Mouse (Mus musculus) stomach, embryonic 16.5 days (tissue): Measurements from ENCODE around the gene Fxr2. TPM values are rescaled to one million over a fixed set of nuclear protein-coding genes. Genes with fewer than 3 reads are reported as not detected.
"Not testable (repeated sequence)": the region's sequence is repeated elsewhere in the genome, so short reads cannot be mapped to it uniquely, and the experiment has no call there.

Source experiments
- ATAC-seq: fragments of 200-750 bp; cut with Nextera tagmentation; 2 replicates; pipeline ENCODE4 v1.8.0; 2017; ENCODE audit warnings: moderate number of reproducible peaks, moderate TSS enrichment; ENCODE audit not compliant: insufficient read depth, low FRiP score
- H3K27ac ChIP-seq: fragments of 300-500 bp; sonication (generic); 2 replicates; pipeline ENCODE4 v1.5.1; 2014; ENCODE audit warnings: low read length
- H3K27me3 ChIP-seq: fragments of 300-500 bp; sonication (generic); 2 replicates; pipeline ENCODE4 v1.6.1; 2014; ENCODE audit warnings: low read length, control low read depth, mixed read lengths; ENCODE audit not compliant: control insufficient read depth, insufficient read depth
- H3K36me3 ChIP-seq: fragments of 300-500 bp; sonication (generic); 2 replicates; pipeline ENCODE4 v1.6.1; 2014; ENCODE audit warnings: low read length; ENCODE audit not compliant: control insufficient read depth, insufficient read depth
- H3K4me1 ChIP-seq: fragments of 300-500 bp; sonication (generic); 2 replicates; pipeline ENCODE4 v1.6.1; 2014; ENCODE audit warnings: low read length, control low read depth, mixed read lengths; ENCODE audit not compliant: control insufficient read depth, insufficient read depth
- H3K4me2 ChIP-seq: fragments of 300-500 bp; sonication (generic); 2 replicates; pipeline ENCODE4 v1.6.1; 2014; ENCODE audit warnings: low read depth, low read length, mixed read lengths
- H3K4me3 ChIP-seq: fragments of 300-500 bp; sonication (generic); replicated peaks from 2 replicates; pipeline ENCODE4 v1.5.1; 2014; ENCODE audit warnings: mild to moderate bottlenecking, low read length
- H3K9ac ChIP-seq: fragments of 300-500 bp; sonication (generic); 2 replicates; pipeline ENCODE4 v1.6.1; 2014; ENCODE audit warnings: low read length
- H3K9me3 ChIP-seq: fragments of 300-500 bp; sonication (generic); replicated peaks from 2 replicates; pipeline ENCODE4 v1.6.1; 2016; ENCODE audit warnings: low read length, control low read depth; ENCODE audit not compliant: control insufficient read depth
- WGBS: fragments of 180-500 bp; shearing (Covaris S2); extraction: QIAGEN DNeasy Blood & Tissue Kit; methylation state at CpG from one replicate; pipeline ENCODE4 v1.1.7; 2014; 5-methylcytosine and 5-hydroxymethylcytosine counted together
- polyA plus RNA-seq: library from polyadenylated mRNA; unstranded; fragments of >200 nt; fragmentation: Nextera tagmentation; extraction: Ambion mirVana; gene quantifications from 2 replicates; pipeline ENCODE4 v1.2.1, GENCODE M21; 2015

The Fxr2 gene
- polyA plus RNA-seq, 1 experiment from 2014 or later, result 20.9 TPM

- WGBS, result 68% methylated on average over 9 of the region's 9 CpGs
- H3K9me3 ChIP-seq, result no peaks in the 10 kb centered on the region
- peaks cover 16% of the 10 kb centered on the region; the same call in 1 of the 2 replicates for H3K4me1 ChIP-seq
- ATAC-seq, result no peak
- no peaks in the 10 kb centered on the region for H3K36me3 ChIP-seq
- no peak overlapping the region for H3K27ac ChIP-seq
- H3K9ac ChIP-seq, result no peak overlapping the region
- H3K27me3 ChIP-seq, result no peaks in the 10 kb centered on the region
- H3K4me3 ChIP-seq, result no peak overlapping the region
- no peak overlapping the region for H3K4me2 ChIP-seq
Measured at GRCm38 (mm10) chr11:69692196-69692811, 59.5 kb downstream of the Fxr2 start.

GRCm38 (mm10) chr11:69692863-69693262 lies 60.1 kb downstream of the Fxr2 start:
- WGBS, result 69% methylated on average over 6 of the region's 6 CpGs

GRCm38 (mm10) chr11:69693421-69693965 lies 60.7 kb downstream of the Fxr2 start:
- WGBS, result 53% methylated on average over 11 of the region's 11 CpGs

More at GRCm38 (mm10) chr11:69692863-69693262, 60.1 kb downstream of the Fxr2 start:
- no peak for ATAC-seq
- Histone ChIP-seq H3K4me1 (peaks cover 16% of the 10 kb centered on the region; the same call in 1 of the 2 replicates), H3K9ac (no peak overlapping the region), H3K27ac (no peak overlapping the region), H3K4me3 (no peak overlapping the region), H3K9me3 (no peaks in the 10 kb centered on the region), H3K27me3 (no peaks in the 10 kb centered on the region), H3K36me3 (no peaks in the 10 kb centered on the region), H3K4me2 (no peak overlapping the region)

GRCm38 (mm10) chr11:69695046-69695360 lies 62.2 kb downstream of the Fxr2 start:
- peak; percentile 20; the same call in 1 of the 2 replicates for ATAC-seq
- peak overlapping the region; percentile 78 for H3K27ac ChIP-seq
- H3K4me1 ChIP-seq, result peaks cover 16% of the 10 kb centered on the region; the same call in 1 of the 2 replicates
- no peaks in the 10 kb centered on the region for H3K36me3 ChIP-seq
- H3K27me3 ChIP-seq, result no peaks in the 10 kb centered on the region
- H3K4me2 ChIP-seq, result peak overlapping the region; percentile 90
- 20% methylated on average over 6 of the region's 6 CpGs for WGBS
- peak overlapping the region; percentile 57 for H3K4me3 ChIP-seq
- H3K9ac ChIP-seq, result peak overlapping the region; percentile 94
- no peaks in the 10 kb centered on the region for H3K9me3 ChIP-seq

More at GRCm38 (mm10) chr11:69693421-69693965, 60.7 kb downstream of the Fxr2 start:
- peaks cover 16% of the 10 kb centered on the region; the same call in 1 of the 2 replicates for H3K4me1 ChIP-seq
- H3K27me3 ChIP-seq, result no peaks in the 10 kb centered on the region
- H3K4me2 ChIP-seq, result no peak overlapping the region
- H3K4me3 ChIP-seq, result no peak overlapping the region
- no peak overlapping the region for H3K9ac ChIP-seq
- no peak overlapping the region for H3K27ac ChIP-seq
- ATAC-seq, result no peak
- H3K9me3 ChIP-seq, result no peaks in the 10 kb centered on the region
- no peaks in the 10 kb centered on the region for H3K36me3 ChIP-seq

GRCm38 (mm10) chr11:69695361-69696181 lies 62.8 kb downstream of the Fxr2 start, which contains the start of the genes Tnfsf12 and Tnfsfm13:
Gene Tnfsf12, minus strand, starts transcription at chr11:69695849.
Gene Tnfsfm13, minus strand, starts transcription at chr11:69696098.
- H3K27me3 ChIP-seq, result no peaks in the 10 kb centered on the region
- no peaks in the 10 kb centered on the region for H3K9me3 ChIP-seq
- H3K4me3 ChIP-seq, result peak within 1 kb of the TSS; percentile 57
- peak within 1 kb of the TSS; percentile 78 for H3K27ac ChIP-seq
- no peaks in the 10 kb centered on the region for H3K36me3 ChIP-seq
- peak within 1 kb of the TSS; percentile 90 for H3K4me2 ChIP-seq
- H3K9ac ChIP-seq, result peak within 1 kb of the TSS; percentile 94
- 3% methylated on average over 40 of the region's 41 CpGs for WGBS
- ATAC-seq, result peak; percentile 84
- peaks cover 16% of the 10 kb centered on the region; the same call in 1 of the 2 replicates for H3K4me1 ChIP-seq

GRCm38 (mm10) chr11:69697396-69697795 lies 64.6 kb downstream of the Fxr2 start:
- no peak overlapping the region for H3K27ac ChIP-seq
- H3K9me3 ChIP-seq, result no peaks in the 10 kb centered on the region
- no peak overlapping the region for H3K9ac ChIP-seq
- H3K27me3 ChIP-seq, result no peaks in the 10 kb centered on the region
- H3K4me2 ChIP-seq, result no peak overlapping the region
- WGBS, result 91% methylated on average over 3 of the region's 3 CpGs
- H3K4me3 ChIP-seq, result no peak overlapping the region
- peaks cover 16% of the 10 kb centered on the region; the same call in 1 of the 2 replicates for H3K4me1 ChIP-seq
- ATAC-seq, result no peak
- no peaks in the 10 kb centered on the region for H3K36me3 ChIP-seq

GRCm38 (mm10) chr11:69698574-69698973 lies 65.8 kb downstream of the Fxr2 start:
- ATAC-seq, result no peak
- Histone ChIP-seq H3K9me3 (no peaks in the 10 kb centered on the region), H3K4me3 (no peak overlapping the region), H3K27ac (no peak overlapping the region), H3K9ac (no peak overlapping the region), H3K4me2 (no peak overlapping the region), H3K4me1 (peaks cover 13% of the 10 kb centered on the region; the same call in 1 of the 2 replicates), H3K27me3 (no peaks in the 10 kb centered on the region), H3K36me3 (no peaks in the 10 kb centered on the region)
- WGBS, result 68% methylated on average over 5 of the region's 5 CpGs

- no peak for ATAC-seq
- no peak overlapping the region for H3K4me3 ChIP-seq
- H3K9ac ChIP-seq, result no peak overlapping the region
- WGBS, result 23% methylated on average over 1 of the region's 1 CpGs
- no peak overlapping the region for H3K27ac ChIP-seq
- H3K36me3 ChIP-seq, result no peaks in the 10 kb centered on the region
- no peak overlapping the region for H3K4me2 ChIP-seq
- no peaks in the 10 kb centered on the region for H3K27me3 ChIP-seq
- no peaks in the 10 kb centered on the region for H3K9me3 ChIP-seq
- H3K4me1 ChIP-seq, result peaks cover 16% of the 10 kb centered on the region; the same call in 1 of the 2 replicates
Measured at GRCm38 (mm10) chr11:69699595-69699994, 66.8 kb downstream of the Fxr2 start.

- not testable (repeated sequence) for H3K9me3 ChIP-seq, H3K27ac ChIP-seq, H3K4me3 ChIP-seq, H3K36me3 ChIP-seq, H3K27me3 ChIP-seq, H3K9ac ChIP-seq, H3K4me2 ChIP-seq, H3K4me1 ChIP-seq, ATAC-seq
- WGBS, result 92% methylated on average over 10 of the region's 10 CpGs
Measured at GRCm38 (mm10) chr11:69702886-69703285, 70.1 kb downstream of the Fxr2 start.
